Mouse (Mus musculus): Measurements from ENCODE around the gene Alox12e. TPM values are rescaled to one million over a fixed set of nuclear protein-coding genes. Genes with fewer than 3 reads are reported as not detected.

Alox12e gene
- polyA plus RNA-seq, 1 experiment from 2014 or later = not detected

- Histone ChIP-seq H3K4me1 (peaks cover 3% of the 10 kb centered on the region; the same call in 1 of the 2 replicates), H3K4me3 (no peak overlapping the region), H3K9ac (no peak overlapping the region), H3K27me3 (no peaks in the 10 kb centered on the region), H3K4me2 (replicated peaks) (no peak overlapping the region), H3K36me3 (no peaks in the 10 kb centered on the region), H3K27ac (no peak overlapping the region), H3K9me3 (no peaks in the 10 kb centered on the region)
- WGBS = 77% methylated on average over 4 of the region's 4 CpGs
- ATAC-seq (ENCODE audit: low FRiP score, low read depth) = no peak
These were observed 38.8 kb downstream of the Alox12e start for GRCm38 (mm10) chr11:70283666-70284065.

GRCm38 (mm10) chr11:70280441-70280840 lies 42.0 kb downstream of the Alox12e start:
- Histone ChIP-seq H3K4me3 (no peak overlapping the region), H3K4me2 (replicated peaks) (no peak overlapping the region), H3K27me3 (no peaks in the 10 kb centered on the region), H3K4me1 (0 out of 2 replicates have a peak, but pooled peaks cover 3% of the 10 kb centered on the region), H3K27ac (no peak overlapping the region), H3K9me3 (no peaks in the 10 kb centered on the region), H3K36me3 (no peaks in the 10 kb centered on the region), H3K9ac (no peak overlapping the region)
- ATAC-seq (ENCODE audit: low FRiP score, low read depth) = no peak
- WGBS = 70% methylated on average over 3 of the region's 3 CpGs

- H3K4me1 ChIP-seq = 0 out of 2 replicates have a peak, but pooled peaks cover 3% of the 10 kb centered on the region
- 85% methylated on average over 3 of the region's 3 CpGs for WGBS
- no peaks in the 10 kb centered on the region for H3K27me3 ChIP-seq
- H3K4me2 ChIP-seq (replicated peaks) = no peak overlapping the region
- H3K9ac ChIP-seq = no peak overlapping the region
- no peak overlapping the region for H3K4me3 ChIP-seq
- H3K9me3 ChIP-seq = no peaks in the 10 kb centered on the region
- no peak for ATAC-seq (ENCODE audit: low FRiP score, low read depth)
- no peaks in the 10 kb centered on the region for H3K36me3 ChIP-seq
- no peak overlapping the region for H3K27ac ChIP-seq
These were observed 43.5 kb downstream of the Alox12e start for GRCm38 (mm10) chr11:70278961-70279360.

GRCm38 (mm10) chr11:70271641-70272040 lies 50.8 kb downstream of the Alox12e start:
- ATAC-seq (ENCODE audit: low FRiP score, low read depth) = no peak
- no peaks in the 10 kb centered on the region for H3K36me3 ChIP-seq
- H3K27ac ChIP-seq = no peak overlapping the region
- no peaks in the 10 kb centered on the region for H3K4me1 ChIP-seq
- no peaks in the 10 kb centered on the region for H3K9me3 ChIP-seq
- H3K27me3 ChIP-seq = no peaks in the 10 kb centered on the region
- no peak overlapping the region for H3K4me3 ChIP-seq
- no peak overlapping the region for H3K4me2 ChIP-seq (replicated peaks)
- 66% methylated on average over 7 of the region's 7 CpGs for WGBS
- H3K9ac ChIP-seq = no peak overlapping the region

- Histone ChIP-seq H3K27me3 (no peaks in the 10 kb centered on the region; the same call in 1 of the 2 replicates), H3K27ac (no peak overlapping the region), H3K36me3 (no peaks in the 10 kb centered on the region), H3K9ac (no peak overlapping the region), H3K4me3 (no peak overlapping the region), H3K4me1 (0 out of 2 replicates have a peak, but pooled peaks cover 7% of the 10 kb centered on the region), H3K4me2 (replicated peaks) (no peak overlapping the region), H3K9me3 (no peaks in the 10 kb centered on the region)
- 86% methylated on average over 1 of the region's 1 CpGs for WGBS
- no peak for ATAC-seq (ENCODE audit: low FRiP score, low read depth)
These were observed 56.0 kb downstream of the Alox12e start for GRCm38 (mm10) chr11:70266405-70266804.

- H3K4me2 ChIP-seq (replicated peaks) = no peak overlapping the region
- 0 out of 2 replicates have a peak, but pooled peaks cover 7% of the 10 kb centered on the region for H3K4me1 ChIP-seq
- H3K27me3 ChIP-seq = no peaks in the 10 kb centered on the region; the same call in 1 of the 2 replicates
- 66% methylated on average over 4 of the region's 4 CpGs for WGBS
- no peak overlapping the region for H3K27ac ChIP-seq
- H3K36me3 ChIP-seq = no peaks in the 10 kb centered on the region
- ATAC-seq (ENCODE audit: low FRiP score, low read depth) = no peak
- no peak overlapping the region for H3K9ac ChIP-seq
- no peaks in the 10 kb centered on the region for H3K9me3 ChIP-seq
- no peak overlapping the region for H3K4me3 ChIP-seq
These were observed 56.6 kb downstream of the Alox12e start for GRCm38 (mm10) chr11:70265819-70266218.

Other genes with a start within 250 kb of the Alox12e start
- not detected in 2 replicates for gene Asgr2, start 230.0 kb downstream of the Alox12e start, polyA plus RNA-seq (2015; fragmentation: Nextera tagmentation; extraction: Ambion mirVana)
- 0.25 and 0.75 TPM in 2 replicates for gene Mgl2, start 192.3 kb downstream of the Alox12e start, polyA plus RNA-seq (2015; fragmentation: Nextera tagmentation; extraction: Ambion mirVana)
- gene Clec10a, start 166.4 kb downstream of the Alox12e start, polyA plus RNA-seq (2015; fragmentation: Nextera tagmentation; extraction: Ambion mirVana) = 0.61 and 1.1 TPM in 2 replicates
- 1.5 and 1.7 TPM in 2 replicates for gene Slc16a11, start 109.9 kb downstream of the Alox12e start, polyA plus RNA-seq (2015; fragmentation: Nextera tagmentation; extraction: Ambion mirVana)
- 10.9 and 11.5 TPM in 2 replicates for gene Slc16a13, start 101.6 kb downstream of the Alox12e start, polyA plus RNA-seq (2015; fragmentation: Nextera tagmentation; extraction: Ambion mirVana)
- gene Bcl6b, start 92.8 kb downstream of the Alox12e start, polyA plus RNA-seq (2015; fragmentation: Nextera tagmentation; extraction: Ambion mirVana) = 10.0 and 10.3 TPM in 2 replicates
- 203 and 209 TPM in 2 replicates for gene 0610010K14Rik, start 84.7 kb downstream of the Alox12e start, polyA plus RNA-seq (2015; fragmentation: Nextera tagmentation; extraction: Ambion mirVana)
- gene Gm21988, start 82.8 kb downstream of the Alox12e start, polyA plus RNA-seq (2015; fragmentation: Nextera tagmentation; extraction: Ambion mirVana) = 11.6 and 12.1 TPM in 2 replicates
- 152 and 162 TPM in 2 replicates for gene Rnasek, start 82.8 kb downstream of the Alox12e start, polyA plus RNA-seq (2015; fragmentation: Nextera tagmentation; extraction: Ambion mirVana)
- 4.1 TPM in 2 replicates for gene Alox12, start 67.3 kb downstream of the Alox12e start, polyA plus RNA-seq (2015; fragmentation: Nextera tagmentation; extraction: Ambion mirVana)
- 0.05 TPM in 1 of 2 replicates, not detected in the other for gene Alox15, start 29.4 kb upstream of the Alox12e start, polyA plus RNA-seq (2015; fragmentation: Nextera tagmentation; extraction: Ambion mirVana)
- 40.0 and 41.8 TPM in 2 replicates for gene Pelp1, start 87.4 kb upstream of the Alox12e start, polyA plus RNA-seq (2015; fragmentation: Nextera tagmentation; extraction: Ambion mirVana)
- gene Arrb2, start 110.0 kb upstream of the Alox12e start, polyA plus RNA-seq (2015; fragmentation: Nextera tagmentation; extraction: Ambion mirVana) = 22.8 and 24.1 TPM in 2 replicates
- 42.4 and 45.9 TPM in 2 replicates for gene Med11, start 129.3 kb upstream of the Alox12e start, polyA plus RNA-seq (2015; fragmentation: Nextera tagmentation; extraction: Ambion mirVana)
- gene Zmynd15, start 136.8 kb upstream of the Alox12e start, polyA plus RNA-seq (2015; fragmentation: Nextera tagmentation; extraction: Ambion mirVana) = 0.62 and 0.75 TPM in 2 replicates
- gene Cxcl16, start 137.4 kb upstream of the Alox12e start, polyA plus RNA-seq (2015; fragmentation: Nextera tagmentation; extraction: Ambion mirVana) = 2.7 and 3.9 TPM in 2 replicates
- 0.29 and 0.74 TPM in 2 replicates for gene Tm4sf5, start 182.6 kb upstream of the Alox12e start, polyA plus RNA-seq (2015; fragmentation: Nextera tagmentation; extraction: Ambion mirVana)
- gene Vmo1, start 192.0 kb upstream of the Alox12e start, polyA plus RNA-seq (2015; fragmentation: Nextera tagmentation; extraction: Ambion mirVana) = 0.31 and 0.41 TPM in 2 replicates
- 0.43 and 0.92 TPM in 2 replicates for gene Gltpd2, start 196.6 kb upstream of the Alox12e start, polyA plus RNA-seq (2015; fragmentation: Nextera tagmentation; extraction: Ambion mirVana)
- 828 and 869 TPM in 2 replicates for gene Psmb6, start 202.7 kb upstream of the Alox12e start, polyA plus RNA-seq (2015; fragmentation: Nextera tagmentation; extraction: Ambion mirVana)
- gene Gm40193, start 210.3 kb upstream of the Alox12e start, polyA plus RNA-seq (2015; fragmentation: Nextera tagmentation; extraction: Ambion mirVana) = not detected in 2 replicates
- 4.5 and 5.7 TPM in 2 replicates for gene Pld2, start 217.4 kb upstream of the Alox12e start, polyA plus RNA-seq (2015; fragmentation: Nextera tagmentation; extraction: Ambion mirVana)
- gene Mink1, start 240.3 kb upstream of the Alox12e start, polyA plus RNA-seq (2015; fragmentation: Nextera tagmentation; extraction: Ambion mirVana) = 14.1 and 15.5 TPM in 2 replicates

Data from limb, embryonic 13.5 days (tissue).